Mouse (Mus musculus) E14TG2a.4 (cell line): ENCODE data around the gene Hhipl2.

Experiments used
- H3K27me3 ChIP-seq: 2 replicates; pipeline ENCODE4 v1.6.1; 2014; ENCODE audit warnings: low read length, control low read depth; ENCODE audit not compliant: insufficient read depth
- H3K36me3 ChIP-seq: 2 replicates; pipeline ENCODE4 v1.6.1; 2014; ENCODE audit warnings: low read length, control low read depth; ENCODE audit not compliant: insufficient read depth
- H3K4me1 ChIP-seq: replicated peaks from 2 replicates; pipeline ENCODE4 v1.6.1; 2014; ENCODE audit warnings: low read depth, low read length, control low read depth
- H3K4me3 ChIP-seq: replicated peaks from 2 replicates; pipeline ENCODE4 v1.5.1; 2014; ENCODE audit warnings: mild to moderate bottlenecking, low read length
- H3K9me3 ChIP-seq: 2 replicates; pipeline ENCODE4 v1.6.1; 2014; ENCODE audit warnings: low read length, control low read depth
- CTCF ChIP-seq: conservative IDR thresholded peaks from 2 replicates; pipeline ENCODE4 v1.5.1; 2014; ENCODE audit warnings: low read length
- NANOG ChIP-seq: IDR thresholded peaks from 2 replicates; pipeline ENCODE4 v1.6.1; 2014; ENCODE audit warnings: borderline replicate concordance, low read length, mixed read lengths
- POU5F1 ChIP-seq: IDR thresholded peaks from 2 replicates; pipeline ENCODE4 v1.6.1; 2014; ENCODE audit warnings: low read length, borderline replicate concordance

The Hhipl2 gene

DNA sequence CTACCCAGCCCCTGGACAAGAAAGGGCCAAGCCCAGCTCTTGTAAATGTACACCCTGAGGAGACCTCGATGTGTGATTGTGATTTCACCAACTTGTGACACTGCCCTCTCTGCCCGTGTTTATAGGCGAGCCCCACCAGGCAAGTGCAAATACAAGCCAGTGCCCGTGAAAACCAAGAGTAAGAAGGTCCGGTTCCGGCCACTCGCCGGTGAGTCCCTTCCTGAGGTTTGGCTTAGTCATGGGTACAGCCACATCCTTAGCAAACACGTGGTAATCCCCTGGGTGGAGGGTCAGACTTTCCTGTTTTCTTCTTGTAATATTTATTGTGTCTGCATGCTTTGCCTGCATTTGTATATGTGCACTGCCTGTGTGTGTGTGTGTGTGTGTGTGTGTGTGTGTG, 16.9 kb downstream of the Hhipl2 start:
- Histone ChIP-seq H3K9me3 (no peaks in the 10 kb centered on the region), H3K4me1 (peaks cover 15% of the 10 kb centered on the region), H3K4me3 (no peak overlapping the region), H3K27me3 (peaks cover 23% of the 10 kb centered on the region), H3K36me3 (no peaks in the 10 kb centered on the region)
- TF ChIP-seq CTCF (no peak), POU5F1 (no peak), NANOG (no peak)

DNA sequence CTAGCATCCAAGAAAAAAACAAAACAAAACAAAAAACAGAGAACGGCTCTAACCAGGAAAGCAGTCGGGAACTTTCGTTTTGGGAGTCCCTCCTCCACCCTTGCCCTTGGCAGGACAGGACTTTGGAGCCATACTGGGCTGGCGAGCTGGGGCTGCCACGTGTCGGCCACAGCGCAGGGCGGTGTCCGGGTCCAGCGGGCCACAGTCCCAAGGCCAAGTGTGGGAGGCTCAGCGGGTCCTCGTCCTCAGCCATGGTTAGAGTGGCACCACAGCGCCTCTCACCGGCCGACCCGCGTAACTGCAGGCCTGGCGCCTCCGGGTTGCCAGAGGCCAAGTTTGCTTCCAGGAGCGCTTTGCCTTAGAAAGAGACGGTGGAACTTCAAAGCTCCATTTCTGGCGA, 21.0 kb downstream of the Hhipl2 start:
- Histone ChIP-seq H3K36me3 (no peaks in the 10 kb centered on the region), H3K4me1 (peaks cover 15% of the 10 kb centered on the region), H3K4me3 (no peak overlapping the region), H3K9me3 (no peaks in the 10 kb centered on the region), H3K27me3 (peaks cover 27% of the 10 kb centered on the region)
- peak; percentile 91 for TF ChIP-seq CTCF
- no peak for TF ChIP-seq POU5F1

DNA sequence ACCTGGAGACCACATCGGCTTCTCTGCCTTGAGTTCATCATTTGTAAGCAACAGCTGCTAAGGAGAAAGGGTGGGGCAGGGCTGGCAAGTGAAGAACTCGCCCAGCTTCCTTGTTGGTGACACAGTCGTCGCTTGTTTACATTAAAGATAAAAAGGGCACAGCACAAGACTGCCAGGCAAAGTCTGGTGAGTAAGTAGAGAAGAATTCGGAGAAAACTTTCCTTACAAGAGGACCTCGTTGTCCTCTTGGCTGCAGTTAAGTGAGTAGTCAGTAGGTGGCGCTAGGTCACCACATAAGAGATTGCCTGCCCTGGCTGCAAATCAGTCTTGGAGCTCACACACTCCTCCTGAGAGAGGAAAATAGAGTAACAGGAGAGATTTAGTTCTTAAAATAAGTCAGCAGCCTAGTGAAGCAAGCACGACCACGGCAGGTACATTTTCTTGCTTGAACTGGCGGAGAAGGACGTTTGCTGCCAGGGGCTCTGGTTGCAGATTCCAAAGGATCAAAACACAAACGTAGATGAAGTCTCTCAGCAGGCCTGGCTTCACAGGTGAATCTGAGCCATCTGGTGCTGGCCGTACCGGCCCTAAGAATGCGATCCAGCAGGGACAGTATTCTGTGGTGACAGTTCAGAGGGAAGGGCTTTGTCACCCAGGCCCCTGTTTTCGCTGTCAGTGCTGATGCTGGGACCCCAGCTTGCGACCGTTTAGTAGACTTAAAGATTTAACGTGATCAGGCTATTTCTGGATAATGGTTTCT, 24.2 kb downstream of the Hhipl2 start:
- no peaks in the 10 kb centered on the region for H3K36me3 ChIP-seq
- H3K4me1 ChIP-seq: peaks cover 15% of the 10 kb centered on the region
- peak; percentile 78 for TF ChIP-seq CTCF
- TF ChIP-seq NANOG: no peak
- peaks cover 13% of the 10 kb centered on the region for H3K27me3 ChIP-seq
- H3K9me3 ChIP-seq: peaks cover 6% of the 10 kb centered on the region
- H3K4me3 ChIP-seq: no peak overlapping the region

DNA sequence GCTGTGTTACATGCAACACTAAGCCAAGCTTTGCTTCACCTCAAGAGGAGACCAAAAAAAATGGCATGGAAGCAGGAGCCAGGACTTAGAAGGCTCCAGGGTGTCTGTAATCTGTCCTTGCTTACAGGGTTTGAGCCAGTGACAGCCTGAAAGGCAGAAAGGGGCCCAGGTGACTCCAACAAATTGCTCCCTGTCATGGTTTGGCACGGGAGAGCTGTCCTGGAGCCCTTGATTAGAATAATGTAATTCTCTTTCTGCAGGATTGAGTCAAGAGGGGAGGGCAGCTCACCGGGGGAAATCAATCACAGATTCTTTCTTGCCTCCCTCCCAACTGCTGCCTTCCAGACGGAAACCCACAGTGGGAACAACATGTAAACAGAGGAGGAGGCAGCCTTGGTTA, 35.1 kb downstream of the Hhipl2 start:
- Histone ChIP-seq H3K4me3 (no peak overlapping the region), H3K27me3 (no peaks in the 10 kb centered on the region), H3K9me3 (peaks cover 11% of the 10 kb centered on the region), H3K4me1 (no peaks in the 10 kb centered on the region), H3K36me3 (no peaks in the 10 kb centered on the region)
- no peak for TF ChIP-seq CTCF
- TF ChIP-seq POU5F1: no peak
- no peak for TF ChIP-seq NANOG
